Mouse (Mus musculus) stomach, postnatal 0 days (tissue): ENCODE results near the gene Srrm2. TPM values are rescaled to one million over a fixed set of nuclear protein-coding genes. Genes with fewer than 3 reads are reported as not detected.

Experiments
- ATAC-seq: fragments of 200-750 bp; cut with Nextera tagmentation; 2 replicates; pipeline ENCODE4 v1.8.0; 2017; ENCODE audit not compliant: low FRiP score, low TSS enrichment
- DNase-seq: peaks from one replicate; pipeline ENCODE4 v3.0.0-alpha.2; 2016; ENCODE audit warnings: low spot score
- H3K27ac ChIP-seq: fragments of 300-500 bp; sonication (generic); replicated peaks from 2 replicates; pipeline ENCODE4 v1.5.1; 2014; ENCODE audit warnings: mild to moderate bottlenecking, control low read depth
- H3K27me3 ChIP-seq: fragments of 300-500 bp; sonication (generic); 2 replicates; pipeline ENCODE4 v1.6.1; 2014; ENCODE audit warnings: low read length; ENCODE audit not compliant: control insufficient read depth, insufficient read depth
- H3K36me3 ChIP-seq: fragments of 300-500 bp; sonication (generic); 2 replicates; pipeline ENCODE4 v1.6.1; 2014; ENCODE audit warnings: low read length, mixed read lengths; ENCODE audit not compliant: control insufficient read depth, insufficient read depth
- H3K4me1 ChIP-seq: fragments of 300-500 bp; sonication (generic); replicated peaks from 2 replicates; pipeline ENCODE4 v1.6.1; 2014; ENCODE audit warnings: antibody characterized with exemption; ENCODE audit not compliant: control insufficient read depth, insufficient read depth
- H3K4me2 ChIP-seq: fragments of 300-500 bp; sonication (generic); replicated peaks from 2 replicates; pipeline ENCODE4 v1.6.1; 2014; ENCODE audit warnings: low read depth, mild to moderate bottlenecking, control low read depth, moderate library complexity
- H3K4me3 ChIP-seq: fragments of 300-500 bp; sonication (generic); 2 replicates; pipeline ENCODE4 v1.5.1; 2014; ENCODE audit warnings: low read depth, low read length, control low read depth
- H3K9ac ChIP-seq: fragments of 300-500 bp; sonication (generic); 2 replicates; pipeline ENCODE4 v1.6.1; 2014; ENCODE audit warnings: mild to moderate bottlenecking, low read length, control low read depth, mixed read lengths
- H3K9me3 ChIP-seq: fragments of 300-500 bp; sonication (generic); 2 replicates; pipeline ENCODE4 v1.6.1; 2016; ENCODE audit warnings: low read length; ENCODE audit not compliant: control insufficient read depth
- CTCF ChIP-seq: IDR thresholded peaks from 2 replicates; pipeline ENCODE4 v1.5.1; 2016; ENCODE audit warnings: antibody characterized with exemption, low read depth, mild to moderate bottlenecking, moderate library complexity
- EP300 ChIP-seq: optimal IDR thresholded peaks from 2 replicates; pipeline ENCODE3; 2016; ENCODE audit warnings: antibody characterized with exemption
- WGBS: fragments of 180-500 bp; shearing (Covaris S2); extraction: QIAGEN DNeasy Blood & Tissue Kit; methylation state at CpG from one replicate; pipeline ENCODE4 v1.1.7; 2014; 5-methylcytosine and 5-hydroxymethylcytosine counted together
- polyA plus RNA-seq: library from polyadenylated mRNA; unstranded; fragments of >200 nt; fragmentation: Nextera tagmentation; extraction: Ambion mirVana; gene quantifications from 2 replicates; pipeline ENCODE4 v1.2.1, GENCODE M21; 2015

Gene Srrm2
- polyA plus RNA-seq: 211 and 215 TPM in 2 replicates

- Histone ChIP-seq H3K4me2 (peak within 1 kb of the TSS; percentile 78), H3K27me3 (no peaks in the 10 kb centered on the region), H3K9me3 (no peaks in the 10 kb centered on the region), H3K4me1 (peaks cover 4% of the 10 kb centered on the region; the same call in 1 of the 2 replicates), H3K4me3 (peak within 1 kb of the TSS; percentile 47), H3K36me3 (no peaks in the 10 kb centered on the region), H3K27ac (peak within 1 kb of the TSS; percentile 86), H3K9ac (peak within 1 kb of the TSS; percentile 80)
- DNase-seq (peak; percentile 71), ATAC-seq (peak; percentile 53)
- WGBS: 2% methylated on average over 29 of the region's 29 CpGs
- TF ChIP-seq CTCF (no peak), EP300 (no peak)
Observed at GRCm38 (mm10) chr17:23790269-23791078, at the start of gene Srrm2. Gene Srrm2 (plus strand): TSS chr17:23790532.

DNA sequence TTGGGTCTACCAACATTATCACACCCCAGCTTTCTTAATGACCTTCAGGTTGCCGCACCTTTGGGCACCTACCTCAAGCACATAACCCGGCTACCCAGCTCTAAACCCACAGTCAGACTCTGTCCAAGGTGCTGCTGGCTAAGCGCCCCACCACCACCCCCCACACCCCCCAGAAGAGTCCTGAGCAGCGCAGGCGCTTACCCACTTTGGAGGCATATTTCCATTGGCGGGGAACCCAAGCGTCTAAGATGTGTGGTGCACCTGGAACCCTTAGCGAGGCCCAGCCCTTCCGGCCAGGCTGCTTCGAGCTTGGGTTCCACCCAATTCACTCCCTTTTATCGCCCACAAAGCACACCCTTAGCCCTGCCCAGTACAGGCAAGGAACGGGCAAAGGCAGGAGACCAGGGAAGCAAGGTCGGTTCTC, 49.7 kb upstream of the Srrm2 start, which contains the start of gene Paqr4:
Gene Paqr4 (minus strand): TSS at position 270 of the 424 bp plus-strand sequence.
- Histone ChIP-seq H3K27ac (peak within 1 kb of the TSS; percentile 86), H3K9ac (peak within 1 kb of the TSS; percentile 71), H3K4me2 (peak within 1 kb of the TSS; percentile 94), H3K4me1 (peaks cover 13% of the 10 kb centered on the region; the same call in 1 of the 2 replicates), H3K27me3 (peaks cover 5% of the 10 kb centered on the region; the same call in 1 of the 2 replicates), H3K4me3 (peak within 1 kb of the TSS; percentile 72), H3K36me3 (peaks cover 3% of the 10 kb centered on the region; the same call in 1 of the 2 replicates), H3K9me3 (no peaks in the 10 kb centered on the region)
- TF ChIP-seq EP300 (no peak), CTCF (no peak)
- DNase-seq (peak; percentile 80), ATAC-seq (peak; percentile 81)
- 2% methylated on average over 13 of the region's 13 CpGs for WGBS

GRCm38 (mm10) chr17:23741359-23742209, 48.7 kb upstream of the Srrm2 start:
- no peaks in the 10 kb centered on the region for H3K9me3 ChIP-seq
- no peak for ATAC-seq
- no peak overlapping the region for H3K9ac ChIP-seq
- no peaks in the 10 kb centered on the region for H3K36me3 ChIP-seq
- H3K4me1 ChIP-seq: peaks cover 17% of the 10 kb centered on the region; the same call in 1 of the 2 replicates
- no peak overlapping the region for H3K27ac ChIP-seq
- no peak overlapping the region; the same call in 1 of the 2 replicates for H3K4me3 ChIP-seq
- H3K4me2 ChIP-seq: peak overlapping the region; percentile 42; the same call in 1 of the 2 replicates
- no peak for DNase-seq
- no peak for TF ChIP-seq EP300
- no peak for TF ChIP-seq CTCF
- peaks cover 8% of the 10 kb centered on the region; the same call in 1 of the 2 replicates for H3K27me3 ChIP-seq
- 48% methylated on average over 34 of the region's 38 CpGs for WGBS

DNA sequence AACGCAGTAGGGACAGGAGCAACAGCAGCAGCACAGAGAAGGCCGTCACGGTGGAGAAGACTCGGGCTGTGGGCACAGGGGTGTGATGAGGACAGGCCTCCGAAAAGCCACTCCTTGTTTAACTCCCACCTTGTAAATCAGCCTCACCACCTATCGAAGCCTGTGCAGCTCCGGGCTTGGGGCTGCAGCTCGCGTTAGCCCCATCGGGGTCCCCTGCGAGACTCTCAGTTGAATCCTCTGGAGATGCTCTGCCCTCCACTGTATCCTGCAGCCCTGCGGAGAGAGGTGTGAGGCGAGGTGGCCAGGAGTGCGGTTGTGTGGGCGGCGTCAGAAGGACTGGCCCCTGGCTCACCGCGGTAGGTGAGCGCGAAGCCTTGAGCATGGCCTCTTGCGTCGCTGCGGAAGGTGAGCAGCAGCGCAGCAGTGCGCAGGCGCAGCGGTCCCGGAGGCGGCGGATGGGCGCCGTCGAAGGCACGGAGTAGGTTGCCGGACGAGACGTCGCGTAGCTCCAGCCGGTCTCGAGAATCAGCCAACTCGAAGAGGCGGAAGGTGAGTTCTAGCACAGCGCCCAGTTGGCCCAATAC, 48.0 kb upstream of the Srrm2 start:
- Histone ChIP-seq H3K9me3 (no peaks in the 10 kb centered on the region), H3K4me2 (peak overlapping the region; percentile 42), H3K27ac (0 out of 2 replicates have a peak overlapping the region, but pooled peaks have one; percentile 58), H3K36me3 (no peaks in the 10 kb centered on the region), H3K9ac (no peak overlapping the region), H3K4me3 (peak overlapping the region; percentile 22), H3K4me1 (peaks cover 17% of the 10 kb centered on the region; the same call in 1 of the 2 replicates), H3K27me3 (peaks cover 8% of the 10 kb centered on the region; the same call in 1 of the 2 replicates)
- no peak for ATAC-seq
- TF ChIP-seq CTCF (no peak), EP300 (no peak)
- DNase-seq: peak; percentile 58
- WGBS: 8% methylated on average over 44 of the region's 44 CpGs

- H3K9ac ChIP-seq: no peak overlapping the region
- H3K27me3 ChIP-seq: peaks cover 8% of the 10 kb centered on the region; the same call in 1 of the 2 replicates
- H3K4me2 ChIP-seq: peak overlapping the region; percentile 42
- peak; percentile 9 for TF ChIP-seq CTCF
- no peak for TF ChIP-seq EP300
- DNase-seq (no peak), ATAC-seq (no peak)
- H3K36me3 ChIP-seq: no peaks in the 10 kb centered on the region
- no peaks in the 10 kb centered on the region for H3K9me3 ChIP-seq
- H3K4me3 ChIP-seq: peak overlapping the region; percentile 22
- WGBS: 55% methylated on average over 12 of the region's 12 CpGs
- peaks cover 17% of the 10 kb centered on the region; the same call in 1 of the 2 replicates for H3K4me1 ChIP-seq
- H3K27ac ChIP-seq: 0 out of 2 replicates have a peak overlapping the region, but pooled peaks have one; percentile 58
Observed at GRCm38 (mm10) chr17:23742941-23743340, 47.4 kb upstream of the Srrm2 start.
